Mouse (Mus musculus): ENCODE measurements around the gene Gm49392. TPM values are rescaled to one million over a fixed set of nuclear protein-coding genes. Genes with fewer than 3 reads are reported as not detected.
A peak's percentile ranks its signal among the peaks of the same experiment; 100 is the strongest.
"Not testable (repeated sequence)": the region's sequence is repeated elsewhere in the genome, so short reads cannot be mapped to it uniquely, and the experiment has no call there.

The Gm49392 gene
- total RNA-seq (2021) = not detected
- long read RNA-seq, experiment 1 = 0 reads
- long read RNA-seq, experiment 2 = 0 reads

DNA sequence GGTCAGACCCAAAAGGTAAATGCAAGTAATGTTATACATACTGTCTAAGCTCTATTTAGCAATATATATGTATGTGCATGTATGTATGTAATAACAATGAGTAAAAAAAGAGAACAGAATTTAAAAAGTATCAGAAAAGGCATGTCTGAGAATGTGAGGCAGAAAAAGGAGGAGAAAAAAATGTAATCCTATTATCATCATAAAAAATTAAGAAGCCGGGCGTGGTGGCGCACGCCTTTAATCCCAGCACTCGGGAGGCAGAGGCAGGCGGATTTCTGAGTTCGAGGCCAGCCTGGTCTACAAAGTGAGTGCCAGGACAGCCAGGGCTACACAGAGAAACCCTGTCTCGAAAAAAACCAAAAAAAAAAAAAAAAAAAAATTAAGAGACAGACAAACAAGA lies at the start of gene Gm49392:
TSS of gene Gm49392 (minus strand) at position 101 of the 400 bp plus-strand sequence.
- DNase-seq (ENCODE audit: low spot score in 2 of 2) = not testable (repeated sequence)

DNA sequence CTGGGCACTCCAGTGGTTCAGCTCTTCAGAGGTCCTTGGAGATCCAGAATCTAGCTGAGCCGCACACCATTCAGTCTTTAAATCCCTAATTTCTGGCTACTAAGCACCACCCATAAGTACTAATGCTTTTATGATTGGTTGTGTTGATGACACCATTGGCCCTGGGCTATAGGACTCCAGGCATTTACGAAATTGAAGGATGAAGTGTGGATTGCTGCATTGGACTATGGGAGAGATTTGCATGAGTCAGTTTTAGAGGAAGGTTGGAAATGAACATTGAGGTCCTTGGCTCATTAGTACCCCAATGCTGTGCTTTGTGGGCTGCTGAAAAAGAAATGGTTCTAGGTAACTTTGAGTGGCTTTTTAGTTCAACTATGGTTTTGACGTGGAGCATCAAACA lies 45.2 kb upstream of the Gm49392 start, which contains the start of gene Tpbpa:
TSS of gene Tpbpa (minus strand) at position 101 of the 400 bp plus-strand sequence.
- not testable (repeated sequence) for DNase-seq (ENCODE audit: low spot score in 2 of 2)

- no peak for DNase-seq (ENCODE audit: low spot score in 2 of 2)
Measured at GRCm38 (mm10) chr13:60936500-60936901, 39.8 kb upstream of the Gm49392 start, which contains the start of the genes Gm49391 and Ctla2a. Gm49391 (minus strand) TSS chr13:60936571. Ctla2a (minus strand) TSS chr13:60936625.

- DNase-seq (ENCODE audit: low spot score in 2 of 2) = not testable (repeated sequence)
Measured at GRCm38 (mm10) chr13:60935490-60935889, 38.8 kb upstream of the Gm49392 start, which contains the start of gene Gm49393. Gm49393 (minus strand) TSS chr13:60935590.

DNA sequence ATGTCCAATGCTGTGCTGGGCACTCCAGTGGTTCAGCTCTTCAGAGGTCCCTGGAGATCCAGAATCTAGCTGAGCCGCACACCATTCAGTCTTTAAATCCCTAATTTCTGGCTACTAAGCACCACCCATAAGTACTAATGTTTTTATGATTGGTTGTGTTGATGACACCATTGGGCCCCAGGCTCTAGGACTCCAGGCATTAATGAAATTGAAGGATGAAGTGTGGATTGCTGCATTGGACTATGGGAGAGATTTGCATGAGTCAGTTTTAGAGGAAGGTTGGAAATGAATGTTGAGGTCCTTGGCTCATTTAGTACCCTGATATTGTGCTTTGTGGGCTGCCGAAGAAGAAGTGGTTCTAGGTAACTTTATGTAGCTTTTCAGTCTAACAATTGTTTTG lies 8.1 kb upstream of the Gm49392 start, which contains the start of gene Tpbpb:
TSS of gene Tpbpb (minus strand) at position 101 of the 400 bp plus-strand sequence.
- not testable (repeated sequence) for DNase-seq (ENCODE audit: low spot score in 2 of 2)

DNA sequence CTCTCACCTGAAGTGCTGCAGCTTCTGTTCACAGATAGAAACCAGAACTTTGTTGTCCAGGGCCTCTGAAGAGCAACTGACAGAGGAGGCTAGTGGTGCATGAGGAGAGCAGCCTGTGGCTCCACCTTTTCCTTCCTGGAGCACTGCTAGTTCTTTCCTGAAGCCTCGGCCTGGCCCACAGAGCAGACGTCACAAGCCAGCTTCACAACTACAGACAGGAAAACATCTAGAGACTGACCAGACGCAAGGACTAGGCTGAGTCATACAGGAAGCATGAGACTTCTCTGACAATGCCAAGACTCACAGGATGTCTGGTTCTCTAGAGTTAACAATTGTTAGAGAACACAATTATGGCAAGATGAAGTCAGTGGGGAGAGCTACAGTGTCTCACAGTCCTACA lies 634 bp upstream of the Gm49392 start, which contains the start of gene Ctla2b:
TSS of gene Ctla2b (minus strand) at position 120 of the 400 bp plus-strand sequence.
- peak in 1 of 2 experiments; percentile 1 for DNase-seq (ENCODE audit: low spot score in 2 of 2)

- DNase-seq (ENCODE audit: low spot score in 2 of 2) = no peak
Measured at GRCm38 (mm10) chr13:60895406-60896160, 1.1 kb downstream of the Gm49392 start.

- DNase-seq (ENCODE audit: low spot score in 2 of 2) = no peak
Measured at GRCm38 (mm10) chr13:60892301-60892700, 4.4 kb downstream of the Gm49392 start.

DNA sequence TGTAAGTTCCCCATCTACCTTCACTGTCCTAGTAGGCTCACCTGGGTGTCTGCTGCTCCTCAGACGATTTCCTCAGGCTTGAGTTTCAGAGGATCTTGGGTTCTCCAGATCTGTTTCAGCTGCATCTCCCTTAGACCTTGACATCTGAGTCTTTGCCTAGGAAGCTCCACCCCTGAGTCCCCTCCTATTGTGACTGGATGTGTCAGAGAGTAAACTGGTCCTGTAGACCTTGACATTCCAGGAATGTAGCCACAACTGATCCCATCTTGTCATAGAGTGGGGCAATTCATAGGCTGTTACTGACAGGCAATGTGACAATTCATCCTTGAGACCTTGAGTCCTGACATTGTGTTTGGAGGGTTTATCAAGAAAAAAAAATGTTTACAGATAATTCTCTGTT lies 32.4 kb downstream of the Gm49392 start, which contains the start of gene 4930486L24Rik:
TSS of gene 4930486L24Rik (minus strand) at position 195 of the 400 bp plus-strand sequence.
- DNase-seq (ENCODE audit: low spot score in 2 of 2) = no peak

GRCm38 (mm10) chr13:60848241-60849120 lies 48.2 kb downstream of the Gm49392 start:
- DNase-seq (ENCODE audit: low spot score in 2 of 2) = no peak

- no peak for DNase-seq (ENCODE audit: low spot score in 2 of 2)
Measured at GRCm38 (mm10) chr13:60843153-60843552, 53.5 kb downstream of the Gm49392 start.

DNA sequence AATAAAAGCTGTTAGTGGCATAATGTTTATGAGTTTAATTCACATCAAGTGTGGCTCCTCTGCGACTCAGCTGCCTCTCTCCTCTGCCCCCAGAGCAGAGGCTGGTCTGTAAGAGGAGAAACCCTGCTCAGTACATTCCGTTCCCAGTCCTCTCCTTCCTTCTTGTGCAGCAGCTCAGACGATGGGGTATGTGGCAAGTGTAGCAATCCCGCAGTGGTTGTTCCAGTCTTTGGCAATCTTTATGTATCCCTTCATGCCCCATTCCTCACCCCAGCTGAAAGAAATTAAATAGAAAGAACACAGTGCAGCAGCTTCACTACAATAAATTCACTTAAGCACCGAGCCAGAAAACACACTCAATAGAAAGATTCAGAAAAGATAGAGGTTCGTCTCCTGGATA lies 54.0 kb downstream of the Gm49392 start:
- no peak for DNase-seq (ENCODE audit: low spot score in 2 of 2)

GRCm38 (mm10) chr13:60839353-60839902 lies 57.3 kb downstream of the Gm49392 start:
- DNase-seq (ENCODE audit: low spot score in 2 of 2) = no peak

GRCm38 (mm10) chr13:60826052-60826451 lies 70.6 kb downstream of the Gm49392 start:
- no peak for DNase-seq (ENCODE audit: low spot score in 2 of 2)

- no peak for DNase-seq (ENCODE audit: low spot score in 2 of 2)
Measured at GRCm38 (mm10) chr13:60820486-60821175, 76.1 kb downstream of the Gm49392 start.

GRCm38 (mm10) chr13:60819469-60819868 lies 77.2 kb downstream of the Gm49392 start:
- peak; percentile 37 to 45 for DNase-seq (ENCODE audit: low spot score in 2 of 2)

DNA sequence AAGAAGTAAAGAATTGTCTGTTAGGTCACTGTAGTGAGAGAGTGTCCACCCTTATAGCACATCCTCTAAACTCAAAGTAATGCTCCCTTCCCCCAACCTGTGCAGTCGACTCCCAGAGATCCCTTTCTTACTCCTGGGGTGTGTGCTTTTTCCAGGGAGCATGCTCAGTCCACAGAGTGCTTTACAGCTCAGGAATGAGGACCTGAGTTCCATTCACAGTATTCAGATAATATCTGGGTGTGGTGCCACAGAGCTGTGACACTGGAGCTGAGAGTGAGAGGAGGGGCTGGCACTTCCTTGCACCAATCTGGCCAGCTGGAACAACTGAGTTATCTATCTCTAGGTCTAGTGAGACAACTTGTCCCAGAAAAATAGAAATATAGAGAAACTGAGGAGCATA lies 83.0 kb downstream of the Gm49392 start:
- no peak for DNase-seq (ENCODE audit: low spot score in 2 of 2)

DNA sequence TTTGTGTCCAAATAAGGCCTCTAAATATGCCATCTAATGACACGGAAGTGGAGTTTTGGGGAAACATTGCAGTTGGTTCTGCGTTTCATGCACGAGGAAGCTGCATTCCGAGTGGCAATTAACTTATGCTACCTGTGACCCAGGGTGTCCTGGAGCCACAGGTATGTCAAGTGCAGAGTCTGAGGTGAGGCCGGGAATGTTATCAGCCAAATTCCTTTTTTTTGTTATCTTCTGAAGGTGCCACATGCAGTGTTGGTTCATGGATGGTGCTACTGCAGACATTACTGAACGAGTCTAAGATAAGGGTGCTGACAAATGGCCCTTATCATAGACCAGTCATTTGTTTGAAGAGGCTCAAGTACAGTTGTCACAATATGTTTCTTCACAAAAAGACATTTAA lies 83.9 kb downstream of the Gm49392 start:
- no peak for DNase-seq (ENCODE audit: low spot score in 2 of 2)

GRCm38 (mm10) chr13:60809690-60810089 lies 87.0 kb downstream of the Gm49392 start:
- DNase-seq (ENCODE audit: low spot score in 2 of 2) = no peak

DNA sequence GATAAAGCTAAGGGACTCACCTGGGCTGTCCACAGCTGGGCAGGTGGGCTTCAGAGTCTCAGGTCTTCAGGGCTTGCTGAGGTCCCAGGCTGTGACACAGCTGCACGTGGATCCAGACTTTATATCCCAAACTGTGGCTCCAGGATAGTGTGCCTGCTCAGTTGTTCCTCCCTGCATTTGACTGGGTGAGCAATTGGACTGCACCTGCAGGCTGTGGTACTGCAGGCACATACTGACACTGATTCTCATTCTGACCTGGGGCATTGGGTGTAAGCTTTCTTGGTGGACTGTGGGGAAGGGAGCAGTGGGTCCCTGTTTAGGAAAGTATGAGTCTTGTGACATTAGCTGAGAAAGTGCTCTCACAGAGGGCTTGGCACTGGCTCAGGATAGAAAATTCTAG lies 93.9 kb downstream of the Gm49392 start, which contains the start of gene Ctsll3:
TSS of gene Ctsll3 (minus strand) at position 101 of the 400 bp plus-strand sequence.
- DNase-seq (ENCODE audit: low spot score in 2 of 2) = no peak

Measured in layer of hippocampus, postnatal 14 days (tissue).